Mouse (Mus musculus) naive thymus-derived CD4-positive, alpha-beta T cell, adult 2 months (primary cell): ENCODE results near the gene Fam69a.
"Not testable (repeated sequence)": the region's sequence is repeated elsewhere in the genome, so short reads cannot be mapped to it uniquely, and the experiment has no call there.

Experiments used
- DNase-seq: peaks from one replicate; pipeline ENCODE4 v3.0.0-alpha.2; 2011; ENCODE audit warnings: low read depth

The Fam69a gene

DNA sequence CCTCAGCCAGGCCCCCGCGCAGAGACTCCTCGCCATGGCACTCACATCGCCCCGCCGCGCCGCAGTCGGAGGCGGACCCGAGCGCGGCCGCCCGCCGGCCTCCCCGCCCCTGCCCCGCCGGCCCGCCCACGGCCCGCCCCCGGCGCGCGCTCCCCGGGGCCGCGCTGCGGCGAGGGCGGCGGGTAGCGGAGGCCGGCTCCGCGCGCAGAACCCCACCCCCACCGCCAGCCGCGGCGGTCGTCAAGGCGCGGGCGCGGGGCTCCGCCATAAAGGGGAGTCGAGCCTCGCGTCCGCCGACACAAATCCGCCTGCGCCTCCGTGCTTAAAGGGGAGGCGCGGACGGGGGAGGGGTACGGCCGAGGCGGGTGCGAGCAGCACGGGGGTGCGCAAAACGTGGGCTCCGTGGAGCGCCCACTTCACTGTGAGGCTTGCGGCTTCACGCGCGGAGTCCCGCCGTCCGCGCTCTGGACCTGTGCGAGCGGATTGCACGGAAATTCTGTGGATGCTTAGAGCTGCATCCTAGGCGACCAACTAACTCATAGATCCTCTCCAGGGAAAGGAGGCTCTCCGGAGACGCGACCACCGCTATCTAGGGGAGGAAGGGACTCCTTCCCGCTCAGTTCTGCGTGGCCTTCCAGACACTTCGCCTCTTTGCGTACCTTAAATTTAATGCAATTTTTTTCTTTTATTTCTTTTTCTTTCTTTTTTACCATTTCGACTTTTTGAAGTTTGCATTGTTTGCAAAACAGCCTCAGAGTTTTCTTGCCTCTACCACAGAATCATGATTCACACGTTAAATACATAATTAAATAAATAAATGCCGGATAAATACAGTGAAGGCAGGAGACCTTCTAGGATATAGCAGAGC, at the start of gene Fam69a:
Gene Fam69a, minus strand, starts transcription at position 119 of the 868 bp plus-strand sequence.
- peak; percentile 92 for DNase-seq

DNA sequence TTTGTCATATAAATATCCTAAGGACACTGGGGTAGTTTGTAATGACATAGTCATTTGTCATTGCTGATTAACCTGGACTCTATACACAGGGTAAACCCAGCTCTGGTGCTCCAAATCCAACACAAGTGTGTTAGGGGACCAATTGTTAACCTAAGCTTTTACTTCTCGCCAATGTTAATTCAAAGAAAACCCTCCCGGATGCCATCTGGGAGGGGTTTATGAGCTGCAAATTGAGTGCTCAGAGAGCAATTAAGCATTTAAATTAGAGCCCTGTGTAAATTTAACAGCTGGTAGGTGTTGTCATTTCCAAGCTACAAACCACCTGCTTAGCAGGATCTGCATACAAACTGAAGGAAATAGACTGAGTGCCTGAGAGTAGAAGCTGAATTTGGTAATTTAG, 48.6 kb upstream of the Fam69a start:
- no peak for DNase-seq

DNA sequence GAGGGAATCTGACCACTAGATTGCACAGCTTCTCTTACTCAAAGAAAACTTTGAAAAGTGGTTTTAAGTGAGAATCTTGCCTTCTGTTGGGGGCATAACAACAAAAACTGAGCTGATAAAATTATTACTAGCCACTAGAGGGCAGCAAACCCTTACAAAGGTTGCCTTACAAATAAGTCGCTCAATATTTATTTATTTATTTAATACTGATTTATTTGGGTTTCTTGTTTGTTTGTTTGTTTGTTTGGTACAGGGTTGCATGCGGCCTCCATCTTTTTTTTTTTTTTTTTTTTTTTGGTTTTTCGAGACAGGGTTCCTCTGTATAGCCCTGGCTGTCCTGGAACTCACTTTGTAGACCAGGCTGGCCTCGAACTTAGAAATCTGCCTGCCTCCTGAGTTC, 47.3 kb upstream of the Fam69a start:
- peak; percentile 80 for DNase-seq

DNA sequence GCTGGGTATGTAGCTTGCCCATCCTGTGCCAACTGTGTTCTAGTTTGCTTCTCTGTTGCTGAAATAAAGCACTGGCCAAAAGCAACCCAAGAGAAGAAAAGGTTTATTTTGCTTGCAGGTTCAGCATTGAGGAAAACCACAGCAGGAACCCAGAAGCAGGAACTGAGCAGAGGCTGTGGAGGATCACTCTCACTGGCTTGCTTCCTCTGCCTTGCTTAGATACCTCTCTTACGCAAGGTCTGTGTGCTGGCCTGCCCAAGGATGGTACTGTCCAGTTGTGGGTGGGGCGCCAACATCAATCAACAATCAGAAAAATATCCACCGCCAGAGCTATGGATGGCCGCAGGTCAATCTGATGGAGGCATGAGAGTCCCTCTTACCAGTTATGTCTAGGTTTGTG, 44.4 kb upstream of the Fam69a start:
- no peak for DNase-seq

DNA sequence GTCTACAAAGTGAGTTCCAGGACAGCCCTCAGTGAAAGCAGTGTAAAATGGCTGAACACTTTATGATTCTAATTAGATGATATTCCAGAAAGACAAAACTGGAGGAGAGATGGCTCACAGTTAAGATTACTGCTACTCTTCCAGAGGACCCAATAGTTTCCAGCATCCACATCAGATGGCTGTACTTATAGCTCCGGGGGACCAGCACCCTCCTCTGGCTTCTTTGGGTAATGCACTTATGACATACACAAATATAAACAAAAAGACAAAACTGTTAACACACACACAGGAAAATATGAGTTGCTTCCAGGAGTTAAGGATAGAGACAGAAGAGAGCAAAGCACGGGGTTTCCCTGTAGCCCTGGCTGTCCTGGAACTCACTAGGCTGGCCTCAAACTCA, 43.1 kb upstream of the Fam69a start:
- DNase-seq, result peak; percentile 53

DNA sequence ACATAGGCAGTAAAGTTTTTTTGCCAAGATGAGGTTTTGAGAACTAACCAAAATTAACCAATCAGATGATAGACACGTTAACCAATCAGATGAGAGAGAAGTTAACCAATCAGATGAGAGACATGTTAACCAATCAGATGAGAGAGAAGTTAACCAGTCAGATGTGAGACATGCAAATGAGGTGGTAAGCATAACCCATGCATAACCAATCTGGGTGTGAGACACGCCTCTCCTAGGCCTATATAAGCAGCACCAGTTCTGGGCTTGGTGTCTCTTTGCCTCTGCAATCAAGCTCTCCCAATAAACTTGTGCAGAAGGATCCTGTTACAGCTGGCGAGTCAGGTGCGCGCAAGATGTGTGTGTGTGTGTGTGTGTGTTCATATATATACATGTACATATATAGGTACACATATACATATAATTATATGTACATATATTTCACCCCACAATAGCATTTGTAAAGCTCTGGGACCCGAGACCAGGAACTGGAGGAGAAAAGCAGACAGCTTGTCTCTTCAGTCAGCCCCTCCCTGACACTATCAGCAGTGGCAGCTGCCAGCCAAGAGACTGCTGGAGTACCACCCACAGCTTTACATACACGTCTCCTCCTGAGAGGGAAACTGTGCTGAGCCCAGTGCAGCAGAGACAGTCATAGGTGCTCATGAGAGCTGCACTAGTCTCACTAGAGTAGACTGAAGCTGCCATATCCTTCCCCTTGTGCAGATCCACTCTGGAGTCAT, 42.1 kb upstream of the Fam69a start:
- not testable (repeated sequence) for DNase-seq

DNA sequence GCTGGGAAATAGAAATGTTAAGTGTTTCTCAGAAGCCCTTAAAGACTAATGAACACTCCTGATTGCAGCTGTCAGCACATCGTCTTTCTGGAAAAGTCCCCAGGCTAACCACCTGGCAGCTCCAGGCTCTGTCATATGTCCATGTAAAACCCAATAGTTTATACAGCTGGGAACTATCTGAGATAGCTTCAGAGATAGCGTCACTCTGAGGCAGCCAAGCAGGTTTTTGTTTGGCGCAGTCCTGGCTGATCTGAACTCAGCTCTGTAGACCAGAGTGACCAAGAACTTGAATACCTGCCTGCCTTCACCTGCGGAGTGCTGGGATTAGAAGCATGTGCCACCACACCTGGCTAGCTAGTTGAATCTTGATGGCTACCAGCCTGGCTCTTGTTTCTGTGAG, 41.3 kb upstream of the Fam69a start:
- no peak for DNase-seq

DNA sequence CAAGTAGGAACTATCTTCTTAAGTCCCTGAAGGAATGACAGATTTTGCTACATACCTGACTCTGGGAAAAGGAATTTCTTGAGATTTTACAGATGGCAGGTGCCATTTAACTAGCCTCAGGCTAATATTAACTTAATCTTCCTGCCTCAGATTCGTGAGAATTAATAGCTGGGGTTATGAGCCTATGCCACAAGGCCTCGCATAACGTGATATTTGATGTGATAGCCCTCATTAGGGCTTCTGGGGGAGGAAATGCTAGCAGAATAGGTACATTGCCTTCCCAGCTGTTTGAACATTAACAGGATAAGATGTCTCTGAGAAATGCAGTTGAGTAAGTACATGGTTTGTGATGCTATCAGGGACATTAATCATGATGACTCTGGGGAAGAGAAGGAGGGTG, 34.5 kb upstream of the Fam69a start:
- no peak for DNase-seq

DNA sequence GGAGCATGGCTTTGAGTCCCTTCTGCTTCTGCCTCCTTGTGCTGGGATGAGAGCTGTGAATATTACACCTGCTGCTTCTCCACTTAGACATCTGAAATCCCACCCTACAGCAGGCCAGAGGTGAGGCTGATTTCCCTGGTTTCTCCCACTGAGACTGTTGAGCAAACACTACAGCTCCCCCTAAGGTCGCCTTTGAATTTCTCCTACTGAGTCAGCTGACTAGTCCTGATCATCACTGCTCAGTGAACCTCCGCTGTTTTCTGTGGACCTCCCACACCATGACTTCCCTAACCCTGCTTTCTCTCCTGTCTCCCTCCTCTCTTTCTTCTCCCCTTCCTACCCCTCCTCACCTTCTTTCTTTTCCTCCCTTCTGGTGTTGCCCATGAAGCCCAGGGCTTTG, 32.5 kb upstream of the Fam69a start:
- no peak for DNase-seq

DNA sequence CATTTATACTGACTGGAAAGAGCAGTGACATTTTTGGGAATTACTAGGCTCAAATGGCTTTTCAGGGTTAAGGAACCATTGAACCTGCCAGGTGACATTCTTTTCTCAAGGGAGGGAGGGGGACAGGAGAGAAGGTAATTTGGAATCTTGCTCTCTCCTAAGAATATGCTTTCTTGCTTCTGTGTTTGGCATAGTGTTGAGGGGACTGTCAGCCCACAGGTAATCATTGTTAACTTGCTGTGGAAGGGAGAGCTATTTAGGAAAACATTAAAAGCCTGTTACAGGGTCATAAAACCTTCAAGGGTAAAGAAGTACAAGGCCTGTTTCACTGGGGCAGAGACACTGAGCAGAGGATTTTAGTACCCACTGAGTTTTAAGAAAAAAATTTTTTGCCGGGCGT, 30.3 kb upstream of the Fam69a start:
- no peak for DNase-seq

DNA sequence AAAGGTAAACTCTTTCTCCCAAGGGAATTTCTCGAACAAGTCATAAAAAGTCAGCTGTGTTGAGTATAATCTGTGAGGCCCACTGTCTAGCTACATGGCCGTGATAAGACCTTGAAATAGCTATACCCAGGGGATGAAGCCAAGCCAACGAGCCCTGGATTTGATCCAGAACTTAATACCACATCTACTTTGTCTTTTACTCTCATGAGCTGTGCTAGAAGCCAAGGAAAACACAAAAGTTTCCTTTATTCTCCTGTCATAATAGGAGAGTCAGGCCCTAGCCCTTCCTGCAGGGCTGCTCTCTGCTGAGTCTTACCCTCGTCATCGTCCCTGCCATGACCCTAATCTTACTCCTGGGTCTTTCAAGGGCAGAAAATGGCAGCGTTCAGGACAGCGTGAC, 28.5 kb upstream of the Fam69a start:
- no peak for DNase-seq

DNA sequence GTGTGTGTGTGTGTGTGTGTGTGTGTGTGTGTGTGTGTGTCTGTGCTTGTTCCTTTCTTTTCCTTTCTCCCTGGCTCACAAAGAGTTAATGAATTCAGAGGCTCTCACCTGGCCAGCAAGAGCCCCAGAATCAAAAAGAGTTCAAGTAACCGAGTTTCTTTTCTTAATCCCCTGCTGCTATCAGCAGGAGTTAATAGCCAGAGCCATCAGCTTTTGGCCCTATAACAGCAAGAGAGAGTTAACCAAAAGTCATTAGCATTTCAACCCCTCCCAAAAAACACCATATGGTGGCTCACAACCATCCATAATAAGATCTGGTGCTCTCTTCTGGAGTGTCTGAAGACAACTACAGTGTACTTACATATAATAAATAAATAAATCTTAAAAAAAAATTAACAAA, 27.3 kb upstream of the Fam69a start:
- DNase-seq, result no peak

DNA sequence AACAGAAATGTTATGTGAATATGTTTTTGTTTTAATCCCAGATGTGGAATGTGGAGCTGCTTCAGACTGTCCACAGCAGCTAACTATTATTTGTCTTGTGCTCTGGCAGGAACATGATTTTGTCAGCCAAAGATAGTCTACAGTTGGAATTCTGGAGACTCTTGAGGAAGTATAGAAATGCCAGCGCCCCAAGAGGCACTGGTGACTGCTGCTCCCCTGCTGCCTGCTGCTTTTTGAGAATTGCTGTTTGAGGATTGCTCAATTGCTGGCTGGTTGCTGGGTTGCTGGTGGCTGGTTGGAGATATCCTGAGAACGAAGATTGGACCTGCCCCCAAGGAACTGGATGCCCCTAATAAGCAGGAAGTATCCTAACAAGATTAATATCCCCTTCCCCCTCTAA, 22.8 kb upstream of the Fam69a start:
- no peak for DNase-seq

DNA sequence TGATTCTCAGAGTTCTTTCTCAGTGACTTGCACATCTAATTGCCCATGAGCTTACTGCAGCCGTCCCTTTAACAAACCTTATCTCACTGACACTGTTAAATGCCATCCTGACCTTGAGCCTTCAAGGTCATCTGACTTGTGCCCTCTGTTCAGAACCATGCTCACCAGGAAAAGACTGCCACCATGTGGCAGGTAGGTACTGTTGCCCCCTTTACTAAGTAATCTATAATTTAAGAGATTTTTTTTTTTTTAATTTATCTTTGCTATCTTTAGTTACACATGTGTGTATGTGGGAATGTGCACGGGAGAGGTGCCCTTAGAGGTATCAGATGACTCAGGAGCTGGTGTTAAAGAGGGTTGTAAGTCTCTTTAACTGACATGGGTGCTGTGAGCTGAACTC, 18.2 kb upstream of the Fam69a start:
- peak; percentile 74 for DNase-seq

DNA sequence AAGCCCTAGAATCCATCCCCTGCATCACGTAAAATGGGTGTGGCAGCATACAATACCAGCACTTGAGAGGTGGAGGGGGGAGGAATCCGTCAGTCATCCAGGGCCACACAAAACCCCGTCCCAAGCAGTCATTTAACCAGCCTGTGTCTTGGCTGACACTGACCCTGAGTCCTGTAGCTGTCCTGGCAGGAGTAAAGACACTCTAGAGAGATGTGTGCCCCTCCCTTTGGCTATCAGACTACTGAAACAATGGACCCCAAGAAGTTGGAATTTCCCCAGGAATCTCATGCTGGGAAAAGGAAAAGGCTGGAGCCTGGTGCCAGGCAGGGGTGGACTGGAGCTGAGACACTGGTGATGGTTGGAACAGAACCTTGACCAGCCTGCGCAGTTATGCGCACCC, 15.8 kb upstream of the Fam69a start:
- DNase-seq, result no peak

DNA sequence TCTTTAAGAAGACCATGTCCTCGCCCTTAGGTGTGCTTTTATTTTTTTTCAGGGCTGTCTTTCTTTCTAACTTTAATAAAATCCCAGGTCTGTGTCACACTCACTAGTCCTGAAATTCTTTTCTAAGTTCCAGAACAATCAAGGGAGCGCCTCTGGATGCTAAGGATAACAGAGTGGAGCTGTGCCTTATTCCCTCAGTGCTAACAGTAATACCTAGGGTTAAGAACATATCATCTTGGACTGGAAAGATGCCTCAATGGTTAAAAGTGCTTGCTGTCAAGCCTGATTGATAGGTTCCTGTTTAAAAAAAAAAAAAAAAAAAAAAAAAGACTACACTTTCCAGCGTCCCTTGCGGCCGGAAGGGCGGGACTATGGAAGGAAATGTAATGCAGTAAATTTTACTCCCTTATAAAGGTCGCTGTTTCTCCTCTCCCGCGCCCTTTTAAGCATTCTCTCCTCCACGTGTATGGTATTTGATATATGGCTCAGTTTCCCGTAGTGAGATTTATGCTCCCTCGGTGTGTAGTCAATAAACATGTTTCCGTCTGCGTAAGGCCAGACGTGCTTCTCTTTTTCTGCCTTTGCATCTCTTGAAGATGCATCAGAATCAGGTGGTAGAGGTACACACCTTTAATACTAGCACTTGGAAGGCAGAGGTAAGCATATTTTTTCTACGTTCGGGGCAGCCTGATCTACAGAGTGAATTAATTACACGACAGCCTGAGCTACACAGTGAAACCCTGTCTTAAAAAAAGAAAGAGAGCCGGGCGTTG, 14.1 kb upstream of the Fam69a start:
- peak; percentile 82 for DNase-seq

DNA sequence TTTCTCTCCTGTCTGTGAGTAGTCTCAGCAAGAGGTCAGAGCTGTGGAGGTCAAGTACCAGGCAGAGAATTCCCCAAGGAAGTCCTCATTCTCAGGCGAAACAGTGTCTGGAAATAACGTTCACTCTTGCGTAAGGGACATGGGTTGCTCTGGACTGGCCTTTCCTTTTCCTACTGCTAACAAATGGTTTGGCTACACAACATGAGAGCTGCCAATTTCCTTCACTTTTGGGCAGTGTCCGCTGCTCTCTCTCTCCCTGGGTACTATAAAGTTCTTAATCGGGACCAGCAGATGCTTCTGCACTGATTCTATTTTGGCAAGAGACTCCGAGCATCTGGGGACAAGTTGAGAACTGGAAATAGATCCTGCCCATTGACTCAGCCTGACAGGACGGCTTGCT, 10.8 kb upstream of the Fam69a start:
- DNase-seq, result no peak

DNA sequence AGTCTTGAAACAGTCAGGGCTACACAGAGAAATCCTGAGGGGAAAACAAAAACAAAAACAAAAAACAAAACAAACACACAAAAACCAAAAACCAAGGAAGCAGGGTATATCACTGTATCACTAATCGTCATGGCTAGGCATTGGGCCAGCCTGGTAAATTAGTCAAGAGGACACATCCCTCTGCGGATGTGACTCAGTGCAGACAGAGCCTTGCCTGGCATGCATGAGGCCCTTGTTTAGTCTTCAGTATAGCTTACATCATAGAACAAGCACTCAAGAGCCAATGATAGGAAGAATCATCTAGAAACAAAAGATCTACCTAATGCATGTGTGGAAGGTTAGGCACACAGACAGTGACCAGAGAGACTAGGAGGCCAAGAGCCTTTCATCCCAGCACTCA, 9.1 kb upstream of the Fam69a start:
- no peak for DNase-seq

DNA sequence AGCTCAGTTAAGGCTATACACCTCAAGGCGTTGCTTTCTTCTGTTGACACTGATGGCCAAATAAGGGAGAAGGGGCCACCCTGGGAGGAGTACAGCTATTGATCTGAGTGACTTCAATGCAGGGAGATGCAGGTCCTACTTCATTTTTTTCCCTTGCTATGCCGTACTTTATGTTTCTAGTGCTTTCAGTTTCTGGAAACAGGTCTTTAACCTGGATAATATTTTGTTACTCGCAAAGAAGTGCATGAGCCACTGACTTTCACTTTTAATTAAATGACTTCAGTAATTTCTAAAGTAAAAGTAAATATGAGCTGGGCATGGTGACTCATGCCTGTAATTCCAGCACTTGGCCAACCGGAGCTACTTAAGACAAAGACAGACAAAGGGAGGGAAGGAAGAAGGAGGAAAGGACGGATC, 958 bp upstream of the Fam69a start:
- DNase-seq, result peak; percentile 77

DNA sequence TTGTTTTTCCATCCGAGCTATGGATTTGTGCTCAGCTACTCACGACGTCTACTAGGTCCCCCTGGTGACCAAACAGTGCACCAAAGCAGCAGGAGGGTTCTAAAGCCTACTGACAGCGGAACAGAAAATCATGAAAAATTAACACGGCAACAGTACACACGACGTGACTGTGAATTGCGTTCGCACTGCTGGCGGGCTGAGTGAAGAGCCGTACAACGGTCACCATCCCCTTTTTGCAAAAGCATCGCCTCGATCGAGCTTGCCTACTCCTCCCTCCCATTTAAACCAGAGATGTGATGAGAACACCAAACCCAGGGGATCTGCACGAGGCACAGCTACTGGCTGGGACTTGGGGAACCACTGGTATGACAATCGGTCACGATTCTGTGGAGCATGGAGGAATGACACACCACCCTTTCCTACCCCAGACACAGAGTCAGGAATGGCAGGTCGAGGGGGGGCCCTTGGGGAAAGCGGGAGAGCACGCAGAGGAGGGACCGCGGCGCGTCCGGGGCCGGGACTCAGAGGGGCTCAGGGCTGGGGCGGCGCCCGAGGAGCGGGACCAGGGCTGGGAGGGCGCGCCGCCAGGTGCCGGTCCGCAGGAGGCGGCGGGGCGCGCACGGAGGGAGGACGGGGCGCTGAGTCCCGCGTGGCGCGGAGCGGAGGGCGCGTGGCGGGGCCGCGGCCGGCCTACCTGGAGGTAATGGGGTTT, 474 bp downstream of the Fam69a start:
- DNase-seq, result peak; percentile 93

DNA sequence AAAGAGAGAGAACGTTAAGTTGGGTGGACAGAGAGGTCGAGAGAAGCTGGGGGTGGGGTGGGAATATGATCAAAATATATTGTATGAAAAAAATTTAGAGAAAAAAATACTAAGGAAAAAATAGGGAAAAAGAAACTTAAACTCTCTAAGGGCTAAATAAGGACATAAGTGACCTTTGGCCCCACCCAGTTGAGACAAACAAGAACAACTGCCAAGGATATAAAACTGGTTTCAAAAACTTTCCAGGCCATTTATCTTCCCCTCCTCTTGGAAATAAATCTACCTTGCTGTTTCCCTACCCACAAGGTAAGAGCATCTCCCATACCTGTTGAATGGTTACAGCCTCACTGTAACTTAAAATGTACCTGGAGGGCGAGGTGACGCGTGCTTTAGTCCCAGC, 2.9 kb downstream of the Fam69a start:
- no peak for DNase-seq

DNA sequence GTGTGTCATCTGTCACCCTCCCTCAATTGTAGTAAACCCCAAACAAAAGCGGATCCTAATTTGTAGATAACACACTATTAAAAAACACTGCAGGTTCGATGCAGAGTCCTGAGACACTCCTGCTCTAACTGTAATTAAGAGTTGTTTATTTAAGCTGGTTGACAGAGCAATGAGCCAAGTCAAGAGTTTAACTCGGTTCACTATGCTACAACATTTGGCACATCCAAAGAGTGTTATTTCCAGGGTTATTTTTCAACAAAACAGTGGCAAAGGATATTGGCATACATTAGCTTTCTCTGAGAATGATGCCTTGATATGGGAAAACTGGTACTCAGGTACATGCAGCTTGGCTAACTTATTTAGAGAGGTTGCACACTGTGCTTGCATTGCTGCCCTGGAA, 4.9 kb downstream of the Fam69a start:
- no peak for DNase-seq
